Mouse (Mus musculus) testis, adult 2 months (tissue): ENCODE data around the gene Sgsm2. TPM values are rescaled to one million over a fixed set of nuclear protein-coding genes. Genes with fewer than 3 reads are reported as not detected.
A peak's percentile ranks its signal among the peaks of the same experiment; 100 is the strongest.

Source experiments
- H3K27ac ChIP-seq: fragments of 200-500 bp; 2 replicates; pipeline ENCODE4 v1.5.1; 2012; ENCODE audit warnings: low read depth, low read length; ENCODE audit not compliant: control insufficient read depth, insufficient read depth
- H3K27me3 ChIP-seq: fragments of 200-500 bp; 2 replicates; pipeline ENCODE4 v1.6.1; 2012; ENCODE audit warnings: mild to moderate bottlenecking, low read length, moderate library complexity; ENCODE audit not compliant: control insufficient read depth, insufficient read depth
- H3K36me3 ChIP-seq: fragments of 200-500 bp; 2 replicates; pipeline ENCODE4 v1.6.1; 2012; ENCODE audit warnings: mild to moderate bottlenecking, low read length; ENCODE audit not compliant: control insufficient read depth, insufficient read depth
- H3K4me1 ChIP-seq: fragments of 200-500 bp; 2 replicates; pipeline ENCODE4 v1.6.1; 2012; ENCODE audit warnings: low read length; ENCODE audit not compliant: control insufficient read depth, insufficient read depth
- H3K4me3 ChIP-seq: fragments of 200-500 bp; 2 replicates; pipeline ENCODE4 v1.5.1; 2012; ENCODE audit warnings: low read depth, mild to moderate bottlenecking, low read length, moderate library complexity, mixed read lengths; ENCODE audit not compliant: control insufficient read depth
- CTCF ChIP-seq: fragments of 200-500 bp; IDR thresholded peaks from 2 replicates; pipeline ENCODE4 v1.5.1; 2012; ENCODE audit warnings: low read depth, mild to moderate bottlenecking, inconsistent platforms, low read length, moderate library complexity; ENCODE audit not compliant: control insufficient read depth, insufficient read depth, insufficient replicate concordance
- POLR2A ChIP-seq: fragments of 200-500 bp; IDR thresholded peaks from 2 replicates; pipeline ENCODE4 v1.6.1; 2012; ENCODE audit warnings: low read depth, mild to moderate bottlenecking, inconsistent platforms, low read length, moderate library complexity; ENCODE audit not compliant: control insufficient read depth
- polyA plus RNA-seq: library from polyadenylated mRNA; depleted of rRNA; stranded (reverse); fragments of >200 nt; gene quantifications from 2 replicates; pipeline ENCODE4 v1.2.3, GENCODE M21; 2012; rRNA removed

Gene Sgsm2
- polyA plus RNA-seq: 27.9 and 30.7 TPM in 2 replicates

- peak within 1 kb of the TSS; percentile 90 for H3K27ac ChIP-seq
- no peaks in the 10 kb centered on the region for H3K36me3 ChIP-seq
- no peaks in the 10 kb centered on the region for H3K27me3 ChIP-seq
- peak within 1 kb of the TSS; percentile 87 for H3K4me3 ChIP-seq
- H3K4me1 ChIP-seq: peaks cover 6% of the 10 kb centered on the region
- no peak for TF ChIP-seq CTCF
- peak; percentile 2; the same call in 1 of the 2 replicates for TF ChIP-seq POLR2A
Measured at GRCm38 (mm10) chr11:74896901-74897677, at the start of gene Sgsm2. Gene Sgsm2, minus strand, starts transcription at chr11:74897060.

- H3K4me3 ChIP-seq: no peak overlapping the region
- no peak overlapping the region for H3K27ac ChIP-seq
- no peaks in the 10 kb centered on the region for H3K36me3 ChIP-seq
- TF ChIP-seq CTCF (no peak), POLR2A (no peak)
- no peaks in the 10 kb centered on the region for H3K4me1 ChIP-seq
- H3K27me3 ChIP-seq: no peaks in the 10 kb centered on the region
Measured at GRCm38 (mm10) chr11:74946348-74946747, 49.5 kb upstream of the Sgsm2 start.

- peaks cover 6% of the 10 kb centered on the region for H3K36me3 ChIP-seq
- H3K27me3 ChIP-seq: no peaks in the 10 kb centered on the region
- no peak overlapping the region for H3K27ac ChIP-seq
- H3K4me1 ChIP-seq: peaks cover 3% of the 10 kb centered on the region
- peak overlapping the region; percentile 71 for H3K4me3 ChIP-seq
- TF ChIP-seq CTCF: no peak
- no peak for TF ChIP-seq POLR2A
Measured at GRCm38 (mm10) chr11:74930391-74930790, 33.5 kb upstream of the Sgsm2 start.

- Histone ChIP-seq H3K36me3 (peaks cover 6% of the 10 kb centered on the region), H3K4me3 (peak overlapping the region; percentile 71)
- TF ChIP-seq CTCF (no peak), POLR2A (no peak)
Measured at GRCm38 (mm10) chr11:74929111-74929510, 32.3 kb upstream of the Sgsm2 start.

GRCm38 (mm10) chr11:74927236-74927725 is 30.4 kb upstream of the Sgsm2 start:
- Histone ChIP-seq H3K36me3 (peaks cover 6% of the 10 kb centered on the region), H3K4me3 (peak overlapping the region; percentile 67; the same call in 1 of the 2 replicates)

More at GRCm38 (mm10) chr11:74929111-74929510, 32.3 kb upstream of the Sgsm2 start:
- H3K4me1 ChIP-seq: peaks cover 3% of the 10 kb centered on the region
- H3K27ac ChIP-seq: no peak overlapping the region
- H3K27me3 ChIP-seq: no peaks in the 10 kb centered on the region

GRCm38 (mm10) chr11:74926388-74927005 is 29.6 kb upstream of the Sgsm2 start:
- Histone ChIP-seq H3K4me3 (peak overlapping the region; percentile 94), H3K4me1 (peaks cover 3% of the 10 kb centered on the region), H3K27me3 (no peaks in the 10 kb centered on the region), H3K36me3 (peaks cover 6% of the 10 kb centered on the region), H3K27ac (peak overlapping the region; percentile 97)
- TF ChIP-seq CTCF (no peak), POLR2A (no peak)

More at GRCm38 (mm10) chr11:74927236-74927725, 30.4 kb upstream of the Sgsm2 start:
- no peaks in the 10 kb centered on the region for H3K27me3 ChIP-seq
- H3K27ac ChIP-seq: peak overlapping the region; percentile 66
- no peak for TF ChIP-seq CTCF
- H3K4me1 ChIP-seq: peaks cover 3% of the 10 kb centered on the region

- H3K36me3 ChIP-seq: peaks cover 6% of the 10 kb centered on the region
- peak within 1 kb of the TSS; percentile 97 for H3K27ac ChIP-seq
- peak within 1 kb of the TSS; percentile 94 for H3K4me3 ChIP-seq
- H3K27me3 ChIP-seq: no peaks in the 10 kb centered on the region
- peak; percentile 89 for TF ChIP-seq POLR2A
- TF ChIP-seq CTCF: peak; percentile 15; the same call in 1 of the 2 replicates
- H3K4me1 ChIP-seq: peaks cover 3% of the 10 kb centered on the region
Measured at GRCm38 (mm10) chr11:74925577-74926387, 28.9 kb upstream of the Sgsm2 start, which contains the start of the genes Smg6 and Srr. Gene Smg6, plus strand, starts transcription at chr11:74925823. Gene Srr, minus strand, starts transcription at chr11:74925948.
